15 mouse cellular contexts compared by ENCODE assay signal in the genomic region with DNA sequence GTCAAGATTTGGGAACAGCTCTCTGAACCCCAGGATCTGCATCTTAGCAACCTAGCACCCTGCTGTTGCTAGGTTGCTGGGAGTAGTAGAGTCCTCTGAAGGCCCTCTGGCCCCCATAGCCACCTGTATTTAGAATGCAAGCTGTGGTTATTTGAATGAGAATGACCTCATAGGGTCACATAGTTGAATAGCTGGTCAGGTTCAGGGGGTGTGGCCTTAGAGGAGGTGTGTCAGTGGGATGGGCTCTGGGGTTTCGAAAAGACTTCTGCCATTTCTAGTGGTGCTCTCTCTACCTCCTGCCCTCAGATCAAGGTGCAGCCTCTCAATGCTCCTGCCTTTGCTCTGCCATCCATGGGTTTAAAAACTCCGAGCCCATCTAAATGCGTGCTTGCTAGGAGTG.
"Had no signal": no experiment of that assay in that cellular context is flagged by ENCODE, and none has a peak within 500 bp of the region (broad histone marks: within the 10 kb centered on the region; RNA-seq: fewer than 3 reads in every experiment).

No protein-coding gene starts in this region.

- H3K36me3 ChIP-seq: midbrain, embryonic 13.5 days; midbrain, embryonic 15.5 days; neural tube, embryonic 12.5 days; stomach, embryonic 15.5 days had no signal

- H3K4me2 ChIP-seq: lung, embryonic 14.5 days; midbrain, embryonic 11.5 days; midbrain, embryonic 13.5 days; midbrain, embryonic 15.5 days; neural tube, embryonic 12.5 days; stomach, embryonic 15.5 days had no signal

- H3K27me3 ChIP-seq: megakaryocyte, embryonic 14.5 days; midbrain, embryonic 13.5 days; midbrain, embryonic 15.5 days; neural tube, embryonic 12.5 days; stomach, embryonic 15.5 days had no signal

- H3K9me3 ChIP-seq: midbrain, embryonic 13.5 days; midbrain, embryonic 15.5 days; neural tube, embryonic 12.5 days; stomach, embryonic 15.5 days had no signal

- H3K4me1 ChIP-seq: megakaryocyte, embryonic 14.5 days had no signal

- H3K9ac ChIP-seq: lung, embryonic 14.5 days; midbrain, embryonic 13.5 days; midbrain, embryonic 15.5 days; neural tube, embryonic 12.5 days; stomach, embryonic 15.5 days had no signal

- ATAC-seq: midbrain, embryonic 13.5 days; midbrain, embryonic 15.5 days had no signal

- H3K27ac ChIP-seq: macrophage; midbrain, embryonic 13.5 days; midbrain, embryonic 15.5 days; neural tube, embryonic 12.5 days; stomach, embryonic 15.5 days; stomach, postnatal 0 days had no signal

- H3K4me3 ChIP-seq: megakaryocyte, embryonic 14.5 days; midbrain, embryonic 13.5 days; midbrain, embryonic 15.5 days; neural tube, embryonic 12.5 days; stomach, embryonic 15.5 days had no signal

- DNase-seq: lung, adult 18-20 months; lung, embryonic 14.5 days; lung, postnatal 10 days; right cerebral cortex, postnatal 14 days; thymus, adult 2 months; thymus, postnatal 25 days; thymus, postnatal 4 days had no signal
